Mouse (Mus musculus): ENCODE data around the gene Elane.

Gene Elane

GRCm38 (mm10) chr10:79886054-79886453 is at the start of gene Elane:
Gene Elane, plus strand, starts transcription at chr10:79886247.
- no peak for DNase-seq

GRCm38 (mm10) chr10:79836918-79837317 is 49.1 kb upstream of the Elane start:
- DNase-seq = no peak

GRCm38 (mm10) chr10:79838151-79838550 is 47.9 kb upstream of the Elane start:
- no peak for DNase-seq

- DNase-seq = no peak
Observed at GRCm38 (mm10) chr10:79840091-79840490, 46.0 kb upstream of the Elane start.

GRCm38 (mm10) chr10:79840644-79841551 is 45.1 kb upstream of the Elane start:
- DNase-seq = peak; percentile 72 to 76

GRCm38 (mm10) chr10:79842322-79842721 is 43.7 kb upstream of the Elane start:
- DNase-seq = no peak

- DNase-seq = peak in 1 of 2 experiments; percentile 63
Observed at GRCm38 (mm10) chr10:79843476-79843875, 42.6 kb upstream of the Elane start.

- no peak for DNase-seq
Observed at GRCm38 (mm10) chr10:79846553-79846952, 39.5 kb upstream of the Elane start.

GRCm38 (mm10) chr10:79849941-79850628 is 36.0 kb upstream of the Elane start:
- no peak for DNase-seq

GRCm38 (mm10) chr10:79851653-79852052 is 34.4 kb upstream of the Elane start:
- DNase-seq = no peak

- no peak for DNase-seq
Observed at GRCm38 (mm10) chr10:79852107-79852789, 33.8 kb upstream of the Elane start.

GRCm38 (mm10) chr10:79852827-79853226 is 33.2 kb upstream of the Elane start:
- DNase-seq = peak in 1 of 2 experiments; percentile 45

GRCm38 (mm10) chr10:79853392-79853791 is 32.7 kb upstream of the Elane start:
- DNase-seq = peak; percentile 98 to 99

- DNase-seq = peak; percentile 100
Observed at GRCm38 (mm10) chr10:79853860-79854795, 31.9 kb upstream of the Elane start, which contains the start of gene Ptbp1. Gene Ptbp1, plus strand, starts transcription at chr10:79854427.

- DNase-seq = peak; percentile 87 to 88
Observed at GRCm38 (mm10) chr10:79854801-79855541, 31.1 kb upstream of the Elane start.

- peak; percentile 69 to 71 for DNase-seq
Observed at GRCm38 (mm10) chr10:79855558-79856184, 30.4 kb upstream of the Elane start.

GRCm38 (mm10) chr10:79856280-79856679 is 29.8 kb upstream of the Elane start:
- peak; percentile 54 for DNase-seq

GRCm38 (mm10) chr10:79856704-79857451 is 29.2 kb upstream of the Elane start:
- DNase-seq = no peak

- peak; percentile 67 to 71 for DNase-seq
Observed at GRCm38 (mm10) chr10:79857452-79857811, 28.6 kb upstream of the Elane start.

- DNase-seq = peak in 1 of 2 experiments; percentile 28
Observed at GRCm38 (mm10) chr10:79857894-79858293, 28.2 kb upstream of the Elane start.

Data from cerebellum, postnatal 10 days (tissue).